Mouse (Mus musculus) erythroblast, embryonic 14.5 days (primary cell): ENCODE measurements around the gene Cpne5. TPM values are rescaled to one million over a fixed set of nuclear protein-coding genes. Genes with fewer than 3 reads are reported as not detected.

Experiments used
- H3K27me3 ChIP-seq: 2 replicates; pipeline ENCODE4 v1.6.1; 2012; ENCODE audit warnings: inconsistent platforms; ENCODE audit not compliant: control insufficient read depth
- H3K36me3 ChIP-seq: 2 replicates; pipeline ENCODE4 v1.6.1; 2012; ENCODE audit warnings: mild to moderate bottlenecking, inconsistent platforms; ENCODE audit not compliant: control insufficient read depth
- H3K4me1 ChIP-seq: 2 replicates; pipeline ENCODE4 v1.6.1; 2012; ENCODE audit warnings: inconsistent platforms; ENCODE audit not compliant: control insufficient read depth
- H3K4me3 ChIP-seq: replicated peaks from 2 replicates; pipeline ENCODE3; 2012; ENCODE audit warnings: moderate library complexity, mild to moderate bottlenecking, inconsistent platforms
- H3K9me3 ChIP-seq: 2 replicates; pipeline ENCODE4 v1.6.1; 2012; ENCODE audit warnings: low read length, inconsistent platforms, mixed read lengths; ENCODE audit not compliant: control insufficient read depth
- GATA1 ChIP-seq: IDR thresholded peaks from 2 replicates; pipeline ENCODE4 v1.6.1; 2012; ENCODE audit warnings: low read length, inconsistent platforms, mixed read lengths
- TAL1 ChIP-seq: IDR thresholded peaks from 3 replicates; pipeline ENCODE4 v1.6.1; 2012; ENCODE audit warnings: low read length, inconsistent platforms, mixed read lengths
- polyA plus RNA-seq: library from polyadenylated mRNA; stranded (reverse); fragments of >175 nt; gene quantifications from 2 replicates; pipeline ENCODE4 v1.2.3, GENCODE M21; 2012

Gene Cpne5
- polyA plus RNA-seq, 1 experiment, result 0.03 TPM

GRCm38 (mm10) chr17:29249512-29249911 is 11.5 kb upstream of the Cpne5 start:
- Histone ChIP-seq H3K36me3 (peaks cover 71% of the 10 kb centered on the region), H3K4me1 (peaks cover 6% of the 10 kb centered on the region), H3K27me3 (peaks cover 2% of the 10 kb centered on the region; the same call in 1 of the 2 replicates), H3K4me3 (no peak overlapping the region), H3K9me3 (no peaks in the 10 kb centered on the region)
- no peak for TF ChIP-seq GATA1
- TF ChIP-seq TAL1, result no peak

GRCm38 (mm10) chr17:29247881-29248280 is 9.9 kb upstream of the Cpne5 start:
- no peak for TF ChIP-seq GATA1
- no peak for TF ChIP-seq TAL1
- Histone ChIP-seq H3K9me3 (no peaks in the 10 kb centered on the region), H3K4me1 (no peaks in the 10 kb centered on the region), H3K36me3 (peaks cover 55% of the 10 kb centered on the region), H3K4me3 (no peak overlapping the region), H3K27me3 (peaks cover 11% of the 10 kb centered on the region; the same call in 1 of the 2 replicates)

GRCm38 (mm10) chr17:29246602-29247001 is 8.6 kb upstream of the Cpne5 start:
- no peak overlapping the region for H3K4me3 ChIP-seq
- H3K4me1 ChIP-seq, result no peaks in the 10 kb centered on the region
- H3K9me3 ChIP-seq, result no peaks in the 10 kb centered on the region
- H3K36me3 ChIP-seq, result peaks cover 42% of the 10 kb centered on the region
- TF ChIP-seq TAL1 (no peak), GATA1 (no peak)
- peaks cover 18% of the 10 kb centered on the region for H3K27me3 ChIP-seq

DNA sequence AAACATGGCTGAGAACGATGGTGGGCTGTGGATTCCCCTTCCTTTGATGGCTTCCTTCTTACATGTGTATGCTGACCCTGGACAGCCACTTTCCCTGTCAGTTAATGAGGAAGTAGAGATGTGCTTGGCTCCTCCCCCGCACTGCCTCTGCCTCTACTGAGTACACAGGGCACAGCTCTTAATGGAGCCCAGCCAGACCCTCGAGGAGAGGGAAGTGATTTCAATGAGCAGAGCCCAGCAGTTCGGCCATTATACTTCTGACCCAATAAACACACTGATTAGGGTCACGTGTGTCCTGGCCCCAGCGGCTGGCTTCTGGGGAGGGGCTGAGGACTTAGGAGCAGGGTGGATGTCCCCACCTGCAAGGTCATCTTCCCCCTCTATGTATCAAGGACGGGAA is 7.8 kb upstream of the Cpne5 start:
- TF ChIP-seq GATA1 (no peak), TAL1 (no peak)
- no peaks in the 10 kb centered on the region for H3K9me3 ChIP-seq
- H3K36me3 ChIP-seq, result peaks cover 33% of the 10 kb centered on the region
- H3K4me1 ChIP-seq, result no peaks in the 10 kb centered on the region
- no peak overlapping the region for H3K4me3 ChIP-seq
- peaks cover 18% of the 10 kb centered on the region for H3K27me3 ChIP-seq

- Histone ChIP-seq H3K4me1 (no peaks in the 10 kb centered on the region), H3K27me3 (peaks cover 26% of the 10 kb centered on the region), H3K9me3 (no peaks in the 10 kb centered on the region), H3K36me3 (peaks cover 25% of the 10 kb centered on the region), H3K4me3 (no peak overlapping the region)
- no peak for TF ChIP-seq TAL1
- no peak for TF ChIP-seq GATA1
Observed at GRCm38 (mm10) chr17:29244912-29245311, 6.9 kb upstream of the Cpne5 start.

- Histone ChIP-seq H3K9me3 (no peaks in the 10 kb centered on the region), H3K4me1 (0 out of 2 replicates have a peak, but pooled peaks cover 1% of the 10 kb centered on the region), H3K36me3 (no peaks in the 10 kb centered on the region), H3K27me3 (peaks cover 77% of the 10 kb centered on the region), H3K4me3 (no peak overlapping the region)
- TF ChIP-seq GATA1 (no peak), TAL1 (no peak)
Observed at GRCm38 (mm10) chr17:29238421-29238945, 516 bp upstream of the Cpne5 start.

DNA sequence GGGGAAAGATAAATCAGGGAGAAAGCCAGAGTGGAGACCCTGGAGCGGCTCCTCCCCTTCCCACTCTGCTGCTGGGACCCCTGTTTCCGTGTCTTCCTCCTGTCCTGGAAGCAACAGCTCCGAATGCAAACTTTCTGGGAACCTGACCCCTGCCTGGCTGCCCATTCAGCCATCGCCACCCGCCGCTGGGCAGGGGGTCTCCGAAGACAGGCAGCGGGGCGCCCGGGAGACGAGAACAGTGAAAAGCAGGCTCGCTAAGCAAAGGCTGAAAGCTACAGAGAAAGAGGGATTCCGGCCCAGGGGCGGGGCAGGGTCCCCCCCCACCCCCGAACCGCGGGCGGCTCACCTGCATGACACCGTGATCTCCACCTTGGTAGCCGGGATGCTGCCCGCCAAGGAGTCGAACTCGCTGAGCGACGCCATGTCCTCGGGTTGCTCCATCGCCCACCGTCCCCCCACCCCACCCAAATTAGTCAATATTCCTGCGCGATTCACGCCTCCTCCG is 648 bp downstream of the Cpne5 start:
- no peak overlapping the region for H3K4me3 ChIP-seq
- TF ChIP-seq TAL1 (no peak), GATA1 (no peak)
- peaks cover 70% of the 10 kb centered on the region for H3K27me3 ChIP-seq

GRCm38 (mm10) chr17:29236111-29236510 is 1.9 kb downstream of the Cpne5 start:
- Histone ChIP-seq H3K36me3 (no peaks in the 10 kb centered on the region), H3K27me3 (peaks cover 65% of the 10 kb centered on the region), H3K4me1 (0 out of 2 replicates have a peak, but pooled peaks cover 1% of the 10 kb centered on the region), H3K9me3 (no peaks in the 10 kb centered on the region), H3K4me3 (no peak overlapping the region)
- no peak for TF ChIP-seq GATA1
- no peak for TF ChIP-seq TAL1

More for the DNA sequence above, 648 bp downstream of the Cpne5 start:
- Histone ChIP-seq H3K4me1 (0 out of 2 replicates have a peak, but pooled peaks cover 1% of the 10 kb centered on the region), H3K36me3 (no peaks in the 10 kb centered on the region), H3K9me3 (no peaks in the 10 kb centered on the region)

DNA sequence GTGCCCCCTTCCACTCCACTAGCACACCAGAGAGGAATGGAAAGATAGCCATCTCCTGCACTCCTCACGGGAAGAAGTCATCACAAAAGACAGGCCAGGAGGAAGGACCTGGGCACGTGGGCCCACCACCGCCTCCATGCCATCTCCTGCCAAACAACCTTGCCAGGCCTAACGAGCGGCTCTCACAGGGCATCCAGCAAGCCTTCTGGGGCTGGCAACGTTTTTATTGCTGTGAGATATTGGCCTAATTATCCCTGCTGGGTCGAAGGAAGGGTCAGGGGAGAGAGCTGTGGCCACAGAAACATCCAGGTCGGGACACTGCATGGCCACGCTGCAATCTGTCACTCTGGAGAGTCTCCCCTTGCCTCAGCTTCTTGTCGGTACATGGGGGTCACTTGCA is 6.9 kb downstream of the Cpne5 start:
- TF ChIP-seq TAL1, result no peak
- no peak for TF ChIP-seq GATA1
- Histone ChIP-seq H3K9me3 (no peaks in the 10 kb centered on the region), H3K4me1 (no peaks in the 10 kb centered on the region), H3K36me3 (no peaks in the 10 kb centered on the region), H3K4me3 (no peak overlapping the region), H3K27me3 (peaks cover 22% of the 10 kb centered on the region)

- H3K36me3 ChIP-seq, result no peaks in the 10 kb centered on the region
- no peak for TF ChIP-seq GATA1
- TF ChIP-seq TAL1, result no peak
- no peaks in the 10 kb centered on the region for H3K9me3 ChIP-seq
- no peaks in the 10 kb centered on the region for H3K4me1 ChIP-seq
- H3K27me3 ChIP-seq, result no peaks in the 10 kb centered on the region; the same call in 1 of the 2 replicates
- no peak overlapping the region for H3K4me3 ChIP-seq
Observed at GRCm38 (mm10) chr17:29220631-29221030, 17.3 kb downstream of the Cpne5 start.
